Mouse (Mus musculus) forebrain, embryonic 11.5 days (tissue): ENCODE measurements around the gene Pop4. TPM values are rescaled to one million over a fixed set of nuclear protein-coding genes. Genes with fewer than 3 reads are reported as not detected.
"Not testable (repeated sequence)": the region's sequence is repeated elsewhere in the genome, so short reads cannot be mapped to it uniquely, and the experiment has no call there.

Experiments used
- ATAC-seq: fragments of 200-750 bp; cut with Nextera tagmentation; replicated peaks from 2 replicates; pipeline ENCODE4 v1.8.0; 2017; ENCODE audit warnings: moderate TSS enrichment; ENCODE audit not compliant: low FRiP score
- DNase-seq: peaks from one replicate; pipeline ENCODE4 v3.0.0-alpha.2; 2017; ENCODE audit warnings: low spot score
- H3K27ac ChIP-seq: fragments of 300-500 bp; sonication (generic); 2 replicates; pipeline ENCODE4 v1.5.1; 2014; ENCODE audit warnings: low read depth, low read length
- H3K27me3 ChIP-seq: fragments of 300-500 bp; sonication (generic); 2 replicates; pipeline ENCODE4 v1.6.1; 2014; ENCODE audit warnings: mild to moderate bottlenecking, low read length, mixed read lengths; ENCODE audit not compliant: control insufficient read depth, insufficient read depth
- H3K36me3 ChIP-seq: fragments of 300-500 bp; sonication (generic); 2 replicates; pipeline ENCODE4 v1.6.1; 2014; ENCODE audit warnings: mild to moderate bottlenecking, low read length, moderate library complexity, mixed read lengths; ENCODE audit not compliant: control insufficient read depth, insufficient read depth
- H3K4me1 ChIP-seq: fragments of 300-500 bp; sonication (generic); replicated peaks from 2 replicates; pipeline ENCODE4 v1.6.1; 2014; ENCODE audit warnings: low read length, mixed read lengths; ENCODE audit not compliant: control insufficient read depth, insufficient read depth
- H3K4me2 ChIP-seq: fragments of 300-500 bp; sonication (generic); 2 replicates; pipeline ENCODE4 v1.6.1; 2014; ENCODE audit warnings: low read depth, mild to moderate bottlenecking, low read length, moderate library complexity, mixed read lengths; ENCODE audit not compliant: severe bottlenecking
- H3K4me3 ChIP-seq: fragments of 300-500 bp; sonication (generic); 2 replicates; pipeline ENCODE4 v1.5.1; 2014; ENCODE audit warnings: low read depth, low read length
- H3K9ac ChIP-seq: fragments of 300-500 bp; sonication (generic); 2 replicates; pipeline ENCODE4 v1.6.1; 2014; ENCODE audit warnings: low read length
- H3K9me3 ChIP-seq: fragments of 300-500 bp; sonication (generic); 2 replicates; pipeline ENCODE4 v1.6.1; 2016; ENCODE audit warnings: low read length, mixed read lengths; ENCODE audit not compliant: control insufficient read depth
- WGBS: fragments of 180-500 bp; shearing (Covaris S2); extraction: QIAGEN DNeasy Blood & Tissue Kit; methylation state at CpG from one replicate; pipeline ENCODE4 v1.1.7; 2014; 5-methylcytosine and 5-hydroxymethylcytosine counted together
- polyA plus RNA-seq: library from polyadenylated mRNA; unstranded; fragments of >200 nt; fragmentation: Nextera tagmentation; extraction: Ambion mirVana; gene quantifications from 2 replicates; pipeline ENCODE4 v1.2.1, GENCODE M21; 2014

Pop4 gene
- polyA plus RNA-seq, result 101 and 105 TPM in 2 replicates

DNA sequence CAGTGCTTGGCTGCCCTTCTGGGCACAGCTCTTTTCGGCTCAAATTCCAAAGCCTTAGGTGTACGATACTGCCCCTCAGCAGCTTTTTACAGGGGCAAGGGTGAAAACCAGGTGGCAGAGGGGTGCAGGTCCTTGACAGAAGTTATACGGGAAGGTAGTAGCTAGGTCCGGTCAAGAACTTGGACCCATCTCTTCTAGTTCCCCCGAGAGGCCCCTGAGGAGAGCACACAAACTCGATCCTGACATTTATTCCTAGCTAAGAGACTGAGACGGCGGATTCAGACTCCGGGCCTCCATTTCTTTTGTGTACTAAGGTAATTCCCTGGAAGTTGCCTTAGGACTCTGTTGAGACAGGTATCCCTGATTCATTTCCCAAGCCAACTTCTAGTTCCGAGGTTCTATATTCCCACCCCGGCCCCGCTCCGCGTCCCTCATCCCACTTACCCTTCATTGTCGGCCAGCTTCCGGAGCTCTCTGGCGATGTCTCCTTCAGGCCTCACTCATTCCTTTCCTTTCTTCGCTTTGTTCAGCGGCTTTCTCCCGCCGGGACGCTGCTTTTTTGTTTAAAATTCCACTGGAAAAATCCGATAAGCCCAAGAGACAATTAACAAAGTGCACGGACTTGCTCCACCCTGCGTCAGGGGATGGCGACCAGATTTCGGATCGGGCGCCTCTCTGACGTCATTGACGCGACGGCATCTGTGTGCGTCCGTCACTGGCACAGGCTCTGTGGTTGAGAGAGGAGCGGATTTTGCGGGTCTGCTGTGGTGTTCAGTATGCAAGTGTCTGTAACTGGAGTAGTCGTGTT is at the start of gene Pop4:
TSS of gene Pop4 (minus strand) at position 721 of the 808 bp plus-strand sequence.
- DNase-seq, result peak; percentile 95
- peaks cover 4% of the 10 kb centered on the region; the same call in 1 of the 2 replicates for H3K4me1 ChIP-seq
- WGBS, result under 1% methylated on average over 38 of the region's 38 CpGs
- no peak within 1 kb of the TSS; the same call in 1 of the 2 replicates for H3K27ac ChIP-seq
- H3K9ac ChIP-seq, result peak within 1 kb of the TSS; percentile 77
- peaks cover 1% of the 10 kb centered on the region; the same call in 1 of the 2 replicates for H3K36me3 ChIP-seq
- H3K4me2 ChIP-seq, result peak within 1 kb of the TSS; percentile 73
- H3K4me3 ChIP-seq, result peak within 1 kb of the TSS; percentile 71
- ATAC-seq, result peak; percentile 96
- no peaks in the 10 kb centered on the region for H3K9me3 ChIP-seq
- H3K27me3 ChIP-seq, result no peaks in the 10 kb centered on the region

DNA sequence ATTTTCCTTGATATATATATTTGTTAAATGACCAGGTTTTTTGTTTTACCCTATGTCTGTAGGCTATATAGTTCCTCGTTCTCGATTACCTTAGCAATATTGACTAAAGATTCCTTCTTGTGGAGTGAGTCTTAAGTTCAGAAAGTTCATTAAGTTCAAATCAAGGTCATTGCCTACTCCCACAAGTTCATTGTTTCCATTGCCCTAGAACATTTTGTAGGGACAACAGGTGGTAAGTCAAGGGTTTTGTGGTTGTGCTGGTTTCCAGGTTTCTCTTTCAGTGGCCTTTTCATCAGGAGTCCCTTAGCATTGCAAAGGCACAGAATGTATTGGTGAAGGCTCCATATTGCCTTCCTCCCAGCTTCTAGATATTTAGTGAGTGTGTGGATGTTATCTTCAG is 49.4 kb upstream of the Pop4 start:
- 87% methylated on average over 2 of the region's 2 CpGs for WGBS
- no peaks in the 10 kb centered on the region for H3K9me3 ChIP-seq

DNA sequence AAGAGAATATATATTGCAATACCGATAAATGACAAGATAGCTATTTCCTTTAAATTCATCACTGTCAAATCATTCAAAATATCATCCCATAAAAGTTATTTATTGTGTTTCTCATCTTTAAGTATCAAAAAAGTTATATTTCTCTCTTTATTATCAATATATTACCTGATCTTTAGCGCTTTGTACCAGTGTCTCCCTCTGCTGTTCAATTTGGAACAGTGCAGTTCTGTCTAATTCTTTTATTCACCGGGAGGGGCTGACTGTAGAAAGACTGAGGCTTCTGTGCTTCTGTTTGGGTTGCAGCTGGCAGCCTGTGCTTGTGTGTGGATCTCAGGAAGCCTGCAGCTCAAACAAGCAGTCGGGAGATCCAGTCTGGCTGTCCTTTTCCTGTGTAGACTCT is 11.0 kb upstream of the Pop4 start:
- not testable (repeated sequence) for H3K27me3 ChIP-seq, H3K9ac ChIP-seq, H3K4me2 ChIP-seq, H3K36me3 ChIP-seq, H3K4me1 ChIP-seq, H3K27ac ChIP-seq, H3K4me3 ChIP-seq, H3K9me3 ChIP-seq, DNase-seq, ATAC-seq
- WGBS, result 24% methylated on average over 4 of the region's 4 CpGs

More for the DNA sequence above, 49.4 kb upstream of the Pop4 start:
- DNase-seq (no peak), ATAC-seq (no peak)
- Histone ChIP-seq H3K4me2 (no peak overlapping the region), H3K4me1 (no peaks in the 10 kb centered on the region), H3K36me3 (no peaks in the 10 kb centered on the region), H3K9ac (no peak overlapping the region), H3K27me3 (no peaks in the 10 kb centered on the region), H3K27ac (no peak overlapping the region), H3K4me3 (no peak overlapping the region)

DNA sequence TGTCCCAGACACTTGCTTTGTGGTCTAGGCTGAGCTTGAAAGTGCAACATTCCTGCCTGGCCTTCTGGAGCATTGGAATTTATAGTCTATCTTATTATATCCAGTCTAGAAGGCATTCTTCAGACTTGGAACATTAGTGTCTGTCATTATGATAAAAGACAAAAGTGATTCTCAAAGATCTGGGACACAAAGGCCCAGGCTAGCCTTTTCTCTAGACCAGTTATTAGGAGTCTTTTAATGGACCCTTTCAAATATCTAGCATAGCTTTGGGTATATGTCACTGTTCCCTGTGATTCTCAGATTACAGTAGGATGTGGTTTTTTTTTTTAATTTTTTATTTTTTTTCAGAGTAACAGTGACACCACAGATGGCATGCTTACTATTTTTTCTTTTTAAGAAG is 1.3 kb upstream of the Pop4 start:
- H3K9ac ChIP-seq, result no peak overlapping the region
- H3K4me1 ChIP-seq, result peaks cover 4% of the 10 kb centered on the region; the same call in 1 of the 2 replicates
- no peak overlapping the region for H3K27ac ChIP-seq
- H3K4me2 ChIP-seq, result no peak overlapping the region
- ATAC-seq, result no peak
- no peaks in the 10 kb centered on the region for H3K9me3 ChIP-seq
- no peak for DNase-seq
- H3K27me3 ChIP-seq, result no peaks in the 10 kb centered on the region
- no peaks in the 10 kb centered on the region for H3K36me3 ChIP-seq
- no peak overlapping the region for H3K4me3 ChIP-seq

DNA sequence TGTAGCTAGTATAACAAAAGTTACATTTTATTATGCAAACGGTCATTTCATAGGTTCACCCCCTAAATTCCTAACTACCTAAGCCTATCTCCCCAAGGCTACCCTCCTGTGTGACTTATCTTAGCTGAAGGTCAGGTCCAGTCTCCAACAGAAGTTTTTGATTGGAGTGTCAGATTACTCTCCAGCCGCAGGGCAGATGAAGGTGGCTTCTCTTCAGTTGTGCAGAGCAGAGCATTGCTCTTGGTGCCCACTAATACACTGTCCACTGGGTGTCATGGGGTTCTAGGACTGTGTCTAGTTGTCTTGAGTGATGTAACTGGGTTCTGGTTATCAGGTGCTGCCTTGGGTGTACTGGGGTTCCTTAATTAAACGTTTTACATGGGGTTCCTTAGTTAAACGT is 636 bp upstream of the Pop4 start:
- Histone ChIP-seq H3K36me3 (no peaks in the 10 kb centered on the region), H3K27ac (no peak overlapping the region)

DNA sequence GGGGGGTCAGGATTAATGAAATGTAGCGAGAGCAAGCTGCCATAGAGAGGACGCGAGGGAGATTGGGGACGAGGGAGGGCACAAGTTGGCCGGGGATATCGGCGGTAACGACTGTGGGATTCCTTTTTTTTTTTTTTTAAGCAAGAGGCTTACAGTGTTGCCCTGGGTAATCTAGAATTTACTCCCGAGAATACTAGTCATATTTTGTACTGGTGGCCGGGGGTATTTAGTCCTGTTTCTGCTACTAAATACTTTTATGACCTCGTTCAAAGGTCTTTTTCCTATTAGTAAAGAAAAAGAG is 238 bp upstream of the Pop4 start:
- DNase-seq, result no peak

More for the DNA sequence above, 636 bp upstream of the Pop4 start:
- Histone ChIP-seq H3K27me3 (no peaks in the 10 kb centered on the region), H3K4me3 (peak overlapping the region; percentile 71), H3K9ac (peak overlapping the region; percentile 77), H3K4me2 (peak overlapping the region; percentile 73), H3K9me3 (no peaks in the 10 kb centered on the region), H3K4me1 (peaks cover 4% of the 10 kb centered on the region; the same call in 1 of the 2 replicates)
- peak; percentile 49; the same call in 1 of the 2 replicates for ATAC-seq
- WGBS, result 14% methylated on average over 4 of the region's 4 CpGs
- no peak for DNase-seq

DNA sequence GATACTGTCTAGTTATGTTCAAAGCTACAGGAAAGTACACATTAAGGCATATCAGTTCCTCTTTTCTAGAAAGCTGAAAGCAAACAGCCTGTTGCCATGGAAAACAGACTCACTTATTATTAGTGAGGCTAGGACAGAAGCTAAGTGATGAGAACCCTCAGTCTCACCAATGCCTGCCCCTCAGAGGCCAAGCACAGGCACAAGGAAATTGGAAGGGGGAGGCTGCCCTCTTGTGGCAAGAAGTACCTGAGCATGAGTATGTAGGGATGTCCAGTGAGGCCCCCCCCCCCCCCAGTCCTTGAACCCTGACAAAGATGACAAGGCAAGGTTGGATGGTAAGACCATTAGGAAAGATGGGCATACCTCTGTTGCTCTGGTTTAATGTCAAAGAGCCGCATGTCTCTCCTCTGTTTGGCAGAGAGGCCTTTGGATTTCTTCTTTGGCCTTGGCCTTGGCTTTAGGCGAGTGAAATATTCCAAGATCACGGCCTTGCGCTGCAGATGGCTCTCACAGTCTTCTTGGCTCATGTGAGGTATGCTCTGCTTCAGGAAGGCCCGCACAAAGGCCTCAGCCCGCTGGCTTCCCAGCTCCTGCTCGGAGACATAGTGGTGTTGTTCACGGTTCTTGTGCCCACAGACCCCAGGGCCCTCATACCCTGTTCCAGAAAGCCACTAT is 4.1 kb downstream of the Pop4 start:
- no peak for ATAC-seq
- H3K27me3 ChIP-seq, result no peaks in the 10 kb centered on the region
- H3K9me3 ChIP-seq, result no peaks in the 10 kb centered on the region
- peaks cover 4% of the 10 kb centered on the region; the same call in 1 of the 2 replicates for H3K4me1 ChIP-seq
- peak; percentile 66 for DNase-seq
- H3K36me3 ChIP-seq, result peaks cover 8% of the 10 kb centered on the region
- H3K4me2 ChIP-seq, result no peak overlapping the region
- no peak overlapping the region for H3K27ac ChIP-seq
- WGBS, result 91% methylated on average over 8 of the region's 8 CpGs
- H3K4me3 ChIP-seq, result no peak overlapping the region
- H3K9ac ChIP-seq, result no peak overlapping the region

More for the DNA sequence above, 238 bp upstream of the Pop4 start:
- Histone ChIP-seq H3K4me1 (peaks cover 4% of the 10 kb centered on the region; the same call in 1 of the 2 replicates), H3K27me3 (no peaks in the 10 kb centered on the region), H3K9me3 (no peaks in the 10 kb centered on the region), H3K36me3 (no peaks in the 10 kb centered on the region), H3K4me2 (peak overlapping the region; percentile 73), H3K27ac (no peak overlapping the region; the same call in 1 of the 2 replicates), H3K9ac (peak overlapping the region; percentile 77), H3K4me3 (peak overlapping the region; percentile 71)
- WGBS, result under 1% methylated on average over 11 of the region's 11 CpGs
- no peak; the same call in 1 of the 2 replicates for ATAC-seq

DNA sequence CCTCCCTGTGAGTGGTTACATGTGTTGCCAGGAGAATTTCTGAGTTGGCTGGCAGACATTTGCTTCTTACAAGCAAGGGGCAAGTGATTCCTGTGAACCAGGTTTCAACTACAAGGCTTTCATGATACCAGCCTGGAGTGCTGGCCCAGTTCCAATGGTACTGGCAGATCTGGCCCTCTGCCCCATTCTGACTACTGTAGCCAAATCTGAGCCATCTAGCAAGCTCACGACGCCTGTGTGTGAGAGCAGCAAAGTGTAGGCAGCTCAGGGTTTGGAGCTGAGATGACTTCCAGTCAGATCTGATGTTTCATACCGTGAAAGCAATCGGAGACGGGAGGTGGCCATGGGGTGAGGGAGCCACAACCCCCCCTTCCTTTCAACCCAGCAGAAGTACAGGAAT is 8.8 kb downstream of the Pop4 start:
- no peaks in the 10 kb centered on the region for H3K4me1 ChIP-seq
- peaks cover 11% of the 10 kb centered on the region for H3K36me3 ChIP-seq
- WGBS, result 93% methylated on average over 5 of the region's 5 CpGs
- no peaks in the 10 kb centered on the region for H3K27me3 ChIP-seq
- H3K9ac ChIP-seq, result no peak overlapping the region
- DNase-seq (peak; percentile 28), ATAC-seq (no peak)
- no peak overlapping the region for H3K4me3 ChIP-seq
- H3K4me2 ChIP-seq, result no peak overlapping the region
- no peak overlapping the region for H3K27ac ChIP-seq
- H3K9me3 ChIP-seq, result no peaks in the 10 kb centered on the region
